Mouse (Mus musculus): ENCODE measurements around the gene Rpl28. TPM values are rescaled to one million over a fixed set of nuclear protein-coding genes. Genes with fewer than 3 reads are reported as not detected.

Gene Rpl28
- polyA plus RNA-seq, 1 experiment from 2014 or later, result 322 TPM

- Histone ChIP-seq H3K9me3 (replicated peaks; ENCODE audit: control insufficient read depth, low read length) (no peaks in the 10 kb centered on the region), H3K36me3 (ENCODE audit: control insufficient read depth, insufficient read depth, low read length) (no peaks in the 10 kb centered on the region), H3K27me3 (ENCODE audit: control insufficient read depth, insufficient read depth, low read length) (peaks cover 35% of the 10 kb centered on the region), H3K4me1 (ENCODE audit: control insufficient read depth, insufficient read depth, low read length) (peaks cover 15% of the 10 kb centered on the region), H3K27ac (ENCODE audit: low read length) (no peak overlapping the region), H3K9ac (ENCODE audit: low read length) (no peak overlapping the region), H3K4me3 (replicated peaks; ENCODE audit: low read length) (peak overlapping the region; percentile 23; the same call in 1 of the 2 replicates), H3K4me2 (ENCODE audit: low read depth, low read length) (peak overlapping the region; percentile 29)
- 0 out of 2 replicates have a peak, but pooled peaks have one; percentile 51 for ATAC-seq (ENCODE audit: insufficient read depth, low FRiP score)
- WGBS, result under 1% methylated on average over 16 of the region's 16 CpGs
These were observed 50.0 kb downstream of the Rpl28 start for GRCm38 (mm10) chr7:4842634-4843131.

GRCm38 (mm10) chr7:4843604-4844244, 51.0 kb downstream of the Rpl28 start:
- H3K27ac ChIP-seq (ENCODE audit: low read length), result no peak overlapping the region
- peaks cover 15% of the 10 kb centered on the region for H3K4me1 ChIP-seq (ENCODE audit: control insufficient read depth, insufficient read depth, low read length)
- no peaks in the 10 kb centered on the region for H3K36me3 ChIP-seq (ENCODE audit: control insufficient read depth, insufficient read depth, low read length)
- H3K9ac ChIP-seq (ENCODE audit: low read length), result peak overlapping the region; percentile 50
- peaks cover 32% of the 10 kb centered on the region for H3K27me3 ChIP-seq (ENCODE audit: control insufficient read depth, insufficient read depth, low read length)
- peak overlapping the region; percentile 43 for H3K4me3 ChIP-seq (replicated peaks; ENCODE audit: low read length)
- peak overlapping the region; percentile 76 for H3K4me2 ChIP-seq (ENCODE audit: low read depth, low read length)
- H3K9me3 ChIP-seq (replicated peaks; ENCODE audit: control insufficient read depth, low read length), result no peaks in the 10 kb centered on the region
- 1% methylated on average over 34 of the region's 34 CpGs for WGBS
- ATAC-seq (ENCODE audit: insufficient read depth, low FRiP score), result peak; percentile 9; the same call in 1 of the 2 replicates

GRCm38 (mm10) chr7:4844245-4844916, 51.7 kb downstream of the Rpl28 start, which contains the start of gene Shisa7:
TSS of gene Shisa7 (minus strand) at chr7:4844696.
- peak within 1 kb of the TSS; percentile 43 for H3K4me3 ChIP-seq (replicated peaks; ENCODE audit: low read length)
- H3K4me1 ChIP-seq (ENCODE audit: control insufficient read depth, insufficient read depth, low read length), result peaks cover 15% of the 10 kb centered on the region
- peaks cover 32% of the 10 kb centered on the region for H3K27me3 ChIP-seq (ENCODE audit: control insufficient read depth, insufficient read depth, low read length)
- peak within 1 kb of the TSS; percentile 50 for H3K9ac ChIP-seq (ENCODE audit: low read length)
- under 1% methylated on average over 41 of the region's 41 CpGs for WGBS
- H3K9me3 ChIP-seq (replicated peaks; ENCODE audit: control insufficient read depth, low read length), result no peaks in the 10 kb centered on the region
- peak; percentile 41; the same call in 1 of the 2 replicates for ATAC-seq (ENCODE audit: insufficient read depth, low FRiP score)
- peak within 1 kb of the TSS; percentile 76 for H3K4me2 ChIP-seq (ENCODE audit: low read depth, low read length)
- H3K36me3 ChIP-seq (ENCODE audit: control insufficient read depth, insufficient read depth, low read length), result no peaks in the 10 kb centered on the region
- H3K27ac ChIP-seq (ENCODE audit: low read length), result no peak within 1 kb of the TSS

Other genes with a start within 250 kb of the Rpl28 start
- gene Syt5, start 245.3 kb upstream of the Rpl28 start, polyA plus RNA-seq (2015; fragmentation: Nextera tagmentation; extraction: Ambion mirVana), result 8.5 TPM in 2 replicates
- 0.92 and 1.0 TPM in 2 replicates for gene Ptprh, start 188.8 kb upstream of the Rpl28 start, polyA plus RNA-seq (2015; fragmentation: Nextera tagmentation; extraction: Ambion mirVana)
- 2.3 and 3.4 TPM in 2 replicates for gene Tmem86b, start 161.5 kb upstream of the Rpl28 start, polyA plus RNA-seq (2015; fragmentation: Nextera tagmentation; extraction: Ambion mirVana)
- 2.8 and 3.8 TPM in 2 replicates for gene Ppp6r1, start 133.9 kb upstream of the Rpl28 start, polyA plus RNA-seq (2015; fragmentation: Nextera tagmentation; extraction: Ambion mirVana)
- gene Hspbp1, start 107.8 kb upstream of the Rpl28 start, polyA plus RNA-seq (2015; fragmentation: Nextera tagmentation; extraction: Ambion mirVana), result 77.2 and 88.0 TPM in 2 replicates
- 0.86 and 0.88 TPM in 2 replicates for gene Brsk1, start 102.3 kb upstream of the Rpl28 start, polyA plus RNA-seq (2015; fragmentation: Nextera tagmentation; extraction: Ambion mirVana)
- gene Tmem150b, start 67.6 kb upstream of the Rpl28 start, polyA plus RNA-seq (2015; fragmentation: Nextera tagmentation; extraction: Ambion mirVana), result 0.76 and 0.90 TPM in 2 replicates
- gene Kmt5c, start 52.8 kb upstream of the Rpl28 start, polyA plus RNA-seq (2015; fragmentation: Nextera tagmentation; extraction: Ambion mirVana), result 59.6 and 64.3 TPM in 2 replicates
- gene Cox6b2, start 39.8 kb upstream of the Rpl28 start, polyA plus RNA-seq (2015; fragmentation: Nextera tagmentation; extraction: Ambion mirVana), result 61.4 and 70.0 TPM in 2 replicates
- gene Fam71e2, start 21.6 kb upstream of the Rpl28 start, polyA plus RNA-seq (2015; fragmentation: Nextera tagmentation; extraction: Ambion mirVana), result not detected in 2 replicates
- 0.22 and 0.26 TPM in 2 replicates for gene Il11, start 10.0 kb upstream of the Rpl28 start, polyA plus RNA-seq (2015; fragmentation: Nextera tagmentation; extraction: Ambion mirVana)
- gene Tmem190, start 9.9 kb upstream of the Rpl28 start, polyA plus RNA-seq (2015; fragmentation: Nextera tagmentation; extraction: Ambion mirVana), result 0.72 and 0.79 TPM in 2 replicates
- gene Tmem238, start 3.2 kb upstream of the Rpl28 start, polyA plus RNA-seq (2015; fragmentation: Nextera tagmentation; extraction: Ambion mirVana), result 21.2 and 21.7 TPM in 2 replicates
- 204 and 212 TPM in 2 replicates for gene Ube2s, start 19.7 kb downstream of the Rpl28 start, polyA plus RNA-seq (2015; fragmentation: Nextera tagmentation; extraction: Ambion mirVana)
- 0.26 and 0.49 TPM in 2 replicates for gene Shisa7, start 51.8 kb downstream of the Rpl28 start, polyA plus RNA-seq (2015; fragmentation: Nextera tagmentation; extraction: Ambion mirVana)
- gene Isoc2b, start 77.4 kb downstream of the Rpl28 start, polyA plus RNA-seq (2015; fragmentation: Nextera tagmentation; extraction: Ambion mirVana), result 16.7 and 17.6 TPM in 2 replicates
- 1.1 and 1.5 TPM in 2 replicates for gene Isoc2a, start 84.3 kb downstream of the Rpl28 start, polyA plus RNA-seq (2015; fragmentation: Nextera tagmentation; extraction: Ambion mirVana)
- 0.10 TPM in 1 of 2 replicates, not detected in the other for gene Gm36210, start 113.6 kb downstream of the Rpl28 start, polyA plus RNA-seq (2015; fragmentation: Nextera tagmentation; extraction: Ambion mirVana)
- gene Zfp628, start 122.3 kb downstream of the Rpl28 start, polyA plus RNA-seq (2015; fragmentation: Nextera tagmentation; extraction: Ambion mirVana), result 2.1 and 2.3 TPM in 2 replicates
- 3.0 and 4.0 TPM in 2 replicates for gene Nat14, start 129.2 kb downstream of the Rpl28 start, polyA plus RNA-seq (2015; fragmentation: Nextera tagmentation; extraction: Ambion mirVana)
- gene Ssc5d, start 132.9 kb downstream of the Rpl28 start, polyA plus RNA-seq (2015; fragmentation: Nextera tagmentation; extraction: Ambion mirVana), result 3.4 and 3.5 TPM in 2 replicates
- 0.26 and 0.47 TPM in 2 replicates for gene Sbk2, start 171.5 kb downstream of the Rpl28 start, polyA plus RNA-seq (2015; fragmentation: Nextera tagmentation; extraction: Ambion mirVana)
- 0.11 TPM in 1 of 2 replicates, not detected in the other for gene Sbk3, start 178.3 kb downstream of the Rpl28 start, polyA plus RNA-seq (2015; fragmentation: Nextera tagmentation; extraction: Ambion mirVana)
- 23.0 and 26.5 TPM in 2 replicates for gene Zfp579, start 203.3 kb downstream of the Rpl28 start, polyA plus RNA-seq (2015; fragmentation: Nextera tagmentation; extraction: Ambion mirVana)
- gene Zfp524, start 221.5 kb downstream of the Rpl28 start, polyA plus RNA-seq (2015; fragmentation: Nextera tagmentation; extraction: Ambion mirVana), result 17.2 and 17.5 TPM in 2 replicates
- 18.9 and 22.6 TPM in 2 replicates for gene Fiz1, start 221.8 kb downstream of the Rpl28 start, polyA plus RNA-seq (2015; fragmentation: Nextera tagmentation; extraction: Ambion mirVana)
- gene Gm44973, start 222.6 kb downstream of the Rpl28 start, polyA plus RNA-seq (2015; fragmentation: Nextera tagmentation; extraction: Ambion mirVana), result 0.99 and 1.3 TPM in 2 replicates
- 3.7 and 4.1 TPM in 2 replicates for gene Zfp865, start 227.5 kb downstream of the Rpl28 start, polyA plus RNA-seq (2015; fragmentation: Nextera tagmentation; extraction: Ambion mirVana)
- gene Ccdc106, start 227.7 kb downstream of the Rpl28 start, polyA plus RNA-seq (2015; fragmentation: Nextera tagmentation; extraction: Ambion mirVana), result 20.6 and 21.9 TPM in 2 replicates
- gene 4632433K11Rik, start 241.2 kb downstream of the Rpl28 start, polyA plus RNA-seq (2015; fragmentation: Nextera tagmentation; extraction: Ambion mirVana), result not detected in 2 replicates
- 5.9 and 6.1 TPM in 2 replicates for gene Zfp784, start 245.6 kb downstream of the Rpl28 start, polyA plus RNA-seq (2015; fragmentation: Nextera tagmentation; extraction: Ambion mirVana)